Mouse (Mus musculus) kidney, postnatal 0 days (tissue): ENCODE measurements around the gene Hrh2. TPM values are rescaled to one million over a fixed set of nuclear protein-coding genes. Genes with fewer than 3 reads are reported as not detected.

Source experiments
- ATAC-seq: fragments of 200-750 bp; cut with Nextera tagmentation; replicated peaks from 2 replicates; pipeline ENCODE4 v1.8.0; 2017; ENCODE audit warnings: low read depth, moderate number of reproducible peaks, moderate TSS enrichment, moderate library complexity; ENCODE audit not compliant: low FRiP score
- DNase-seq: peaks from one replicate; pipeline ENCODE4 v3.0.0-alpha.2; 2016; ENCODE audit warnings: low spot score
- H3K27ac ChIP-seq: fragments of 300-500 bp; sonication (generic); 2 replicates; pipeline ENCODE4 v1.5.1; 2014; ENCODE audit warnings: mild to moderate bottlenecking
- H3K27me3 ChIP-seq: fragments of 300-500 bp; sonication (generic); 2 replicates; pipeline ENCODE4 v1.6.1; 2014; ENCODE audit warnings: low read length, mixed read lengths; ENCODE audit not compliant: insufficient read depth
- H3K36me3 ChIP-seq: fragments of 300-500 bp; sonication (generic); 2 replicates; pipeline ENCODE4 v1.6.1; 2014; ENCODE audit warnings: low read length, mixed read lengths; ENCODE audit not compliant: insufficient read depth
- H3K4me1 ChIP-seq: fragments of 300-500 bp; sonication (generic); replicated peaks from 2 replicates; pipeline ENCODE4 v1.6.1; 2014; ENCODE audit warnings: antibody characterized with exemption, low read length, mixed read lengths; ENCODE audit not compliant: insufficient read depth
- H3K4me2 ChIP-seq: fragments of 300-500 bp; sonication (generic); 2 replicates; pipeline ENCODE4 v1.6.1; 2014; ENCODE audit warnings: mild to moderate bottlenecking, low read length, moderate library complexity, mixed read lengths
- H3K4me3 ChIP-seq: fragments of 300-500 bp; sonication (generic); replicated peaks from 2 replicates; pipeline ENCODE4 v1.5.1; 2014; ENCODE audit warnings: low read depth, low read length
- H3K9ac ChIP-seq: fragments of 300-500 bp; sonication (generic); 2 replicates; pipeline ENCODE4 v1.6.1; 2014; ENCODE audit warnings: low read depth, low read length
- H3K9me3 ChIP-seq: fragments of 300-500 bp; sonication (generic); replicated peaks from 2 replicates; pipeline ENCODE4 v1.6.1; 2016; ENCODE audit warnings: low read length, inconsistent platforms, mixed read lengths
- CTCF ChIP-seq: IDR thresholded peaks from 2 replicates; pipeline ENCODE4 v1.5.1; 2016; ENCODE audit warnings: antibody characterized with exemption, low read depth, mild to moderate bottlenecking, moderate library complexity
- WGBS: fragments of 180-500 bp; shearing (Covaris S2); extraction: QIAGEN DNeasy Blood & Tissue Kit; methylation state at CpG from one replicate; pipeline ENCODE4 v1.1.7; 2014; 5-methylcytosine and 5-hydroxymethylcytosine counted together
- polyA plus RNA-seq: library from polyadenylated mRNA; unstranded; fragments of >200 nt; fragmentation: Nextera tagmentation; extraction: Ambion mirVana; gene quantifications from 2 replicates; pipeline ENCODE4 v1.2.1, GENCODE M21; 2015

The Hrh2 gene
- polyA plus RNA-seq, 1 experiment from 2014 or later: 0.05 TPM

- 61% methylated on average over 6 of the region's 6 CpGs for WGBS
- no peaks in the 10 kb centered on the region for H3K27me3 ChIP-seq
- H3K4me2 ChIP-seq: no peak overlapping the region
- H3K36me3 ChIP-seq: no peaks in the 10 kb centered on the region
- no peak for TF ChIP-seq CTCF
- H3K9me3 ChIP-seq: no peaks in the 10 kb centered on the region
- no peak for ATAC-seq
- H3K4me3 ChIP-seq: no peak overlapping the region
- no peak overlapping the region for H3K9ac ChIP-seq
- H3K27ac ChIP-seq: no peak overlapping the region
- DNase-seq: no peak
- H3K4me1 ChIP-seq: no peaks in the 10 kb centered on the region
Measured at GRCm38 (mm10) chr13:54165066-54165465, 26.9 kb upstream of the Hrh2 start.

- H3K9me3 ChIP-seq: no peaks in the 10 kb centered on the region
- H3K4me1 ChIP-seq: no peaks in the 10 kb centered on the region
- no peak overlapping the region for H3K4me3 ChIP-seq
- no peak for TF ChIP-seq CTCF
- ATAC-seq (no peak), DNase-seq (no peak)
- H3K9ac ChIP-seq: no peak overlapping the region
- H3K36me3 ChIP-seq: no peaks in the 10 kb centered on the region
- no peak overlapping the region for H3K4me2 ChIP-seq
- WGBS: 73% methylated on average over 6 of the region's 6 CpGs
- no peaks in the 10 kb centered on the region for H3K27me3 ChIP-seq
- H3K27ac ChIP-seq: no peak overlapping the region
Measured at GRCm38 (mm10) chr13:54165765-54166164, 26.2 kb upstream of the Hrh2 start.

- 91% methylated on average over 2 of the region's 2 CpGs for WGBS
- ATAC-seq: no peak
- DNase-seq: no peak
- Histone ChIP-seq H3K27me3 (no peaks in the 10 kb centered on the region), H3K4me2 (no peak overlapping the region), H3K4me3 (no peak overlapping the region), H3K4me1 (no peaks in the 10 kb centered on the region), H3K9me3 (no peaks in the 10 kb centered on the region), H3K9ac (no peak overlapping the region), H3K36me3 (no peaks in the 10 kb centered on the region), H3K27ac (no peak overlapping the region)
- no peak for TF ChIP-seq CTCF
Measured at GRCm38 (mm10) chr13:54167036-54167435, 24.9 kb upstream of the Hrh2 start.

GRCm38 (mm10) chr13:54168675-54169074 is 23.3 kb upstream of the Hrh2 start:
- Histone ChIP-seq H3K4me3 (no peak overlapping the region), H3K4me1 (no peaks in the 10 kb centered on the region), H3K9ac (no peak overlapping the region), H3K27ac (no peak overlapping the region), H3K4me2 (no peak overlapping the region), H3K36me3 (no peaks in the 10 kb centered on the region), H3K27me3 (no peaks in the 10 kb centered on the region), H3K9me3 (no peaks in the 10 kb centered on the region)
- 91% methylated on average over 8 of the region's 8 CpGs for WGBS
- no peak for TF ChIP-seq CTCF
- ATAC-seq: no peak
- no peak for DNase-seq

- TF ChIP-seq CTCF: no peak
- DNase-seq (no peak), ATAC-seq (no peak)
- no peaks in the 10 kb centered on the region for H3K9me3 ChIP-seq
- no peak overlapping the region for H3K27ac ChIP-seq
- H3K4me2 ChIP-seq: no peak overlapping the region
- H3K27me3 ChIP-seq: no peaks in the 10 kb centered on the region
- H3K4me3 ChIP-seq: no peak overlapping the region
- WGBS: 89% methylated on average over 6 of the region's 6 CpGs
- H3K4me1 ChIP-seq: no peaks in the 10 kb centered on the region
- H3K36me3 ChIP-seq: no peaks in the 10 kb centered on the region
- no peak overlapping the region for H3K9ac ChIP-seq
Measured at GRCm38 (mm10) chr13:54170288-54170687, 21.6 kb upstream of the Hrh2 start.

- Histone ChIP-seq H3K4me3 (no peak overlapping the region), H3K4me1 (no peaks in the 10 kb centered on the region), H3K27me3 (no peaks in the 10 kb centered on the region), H3K27ac (no peak overlapping the region), H3K4me2 (no peak overlapping the region), H3K36me3 (no peaks in the 10 kb centered on the region), H3K9me3 (no peaks in the 10 kb centered on the region), H3K9ac (no peak overlapping the region)
- WGBS: 83% methylated on average over 10 of the region's 10 CpGs
- ATAC-seq (no peak), DNase-seq (no peak)
- TF ChIP-seq CTCF: no peak
Measured at GRCm38 (mm10) chr13:54171346-54171745, 20.6 kb upstream of the Hrh2 start.

GRCm38 (mm10) chr13:54171761-54172160 is 20.2 kb upstream of the Hrh2 start:
- no peak for TF ChIP-seq CTCF
- H3K27me3 ChIP-seq: no peaks in the 10 kb centered on the region
- WGBS: 49% methylated on average over 3 of the region's 3 CpGs
- H3K27ac ChIP-seq: no peak overlapping the region
- no peaks in the 10 kb centered on the region for H3K36me3 ChIP-seq
- no peaks in the 10 kb centered on the region for H3K4me1 ChIP-seq
- no peak overlapping the region for H3K4me2 ChIP-seq
- ATAC-seq: no peak
- H3K9ac ChIP-seq: no peak overlapping the region
- no peak overlapping the region for H3K4me3 ChIP-seq
- H3K9me3 ChIP-seq: no peaks in the 10 kb centered on the region
- DNase-seq: no peak
